Mouse (Mus musculus): ENCODE data around the gene Pgpep1. TPM values are rescaled to one million over a fixed set of nuclear protein-coding genes. Genes with fewer than 3 reads are reported as not detected.

Gene Pgpep1
- polyA plus RNA-seq, 1 experiment from 2014 or later, result 268 TPM

- Histone ChIP-seq H3K9me3 (ENCODE audit: control insufficient read depth, low read length) (no peaks in the 10 kb centered on the region), H3K4me3 (ENCODE audit: low read depth, low read length) (no peak overlapping the region), H3K27me3 (ENCODE audit: control insufficient read depth, insufficient read depth, low read length) (no peaks in the 10 kb centered on the region), H3K36me3 (ENCODE audit: control insufficient read depth, insufficient read depth, low read length) (no peaks in the 10 kb centered on the region), H3K4me2 (ENCODE audit: low read depth) (no peak overlapping the region), H3K4me1 (ENCODE audit: control insufficient read depth, insufficient read depth, low read length) (peaks cover 14% of the 10 kb centered on the region), H3K9ac (ENCODE audit: low read length) (no peak overlapping the region), H3K27ac (ENCODE audit: low read depth, low read length) (no peak overlapping the region)
- 6% methylated on average over 1 of the region's 1 CpGs for WGBS
- DNase-seq (ENCODE audit: low spot score) (no peak), ATAC-seq (ENCODE audit: insufficient read depth, low FRiP score, low TSS enrichment) (no peak)
Measured at GRCm38 (mm10) chr8:70613763-70614162, 46.4 kb downstream of the Pgpep1 start.

GRCm38 (mm10) chr8:70611849-70612248 lies 48.3 kb downstream of the Pgpep1 start:
- H3K27me3 ChIP-seq (ENCODE audit: control insufficient read depth, insufficient read depth, low read length), result no peaks in the 10 kb centered on the region
- H3K4me1 ChIP-seq (ENCODE audit: control insufficient read depth, insufficient read depth, low read length), result peaks cover 27% of the 10 kb centered on the region
- H3K27ac ChIP-seq (ENCODE audit: low read depth, low read length), result no peak overlapping the region
- DNase-seq (ENCODE audit: low spot score) (peak; percentile 90), ATAC-seq (ENCODE audit: insufficient read depth, low FRiP score, low TSS enrichment) (no peak)
- no peaks in the 10 kb centered on the region for H3K36me3 ChIP-seq (ENCODE audit: control insufficient read depth, insufficient read depth, low read length)
- peak overlapping the region; percentile 61 for H3K9ac ChIP-seq (ENCODE audit: low read length)
- H3K4me3 ChIP-seq (ENCODE audit: low read depth, low read length), result peak overlapping the region; percentile 43
- no peaks in the 10 kb centered on the region for H3K9me3 ChIP-seq (ENCODE audit: control insufficient read depth, low read length)
- under 1% methylated on average over 6 of the region's 6 CpGs for WGBS
- peak overlapping the region; percentile 95 for H3K4me2 ChIP-seq (ENCODE audit: low read depth)

GRCm38 (mm10) chr8:70610796-70611771 lies 49.1 kb downstream of the Pgpep1 start:
- H3K27ac ChIP-seq (ENCODE audit: low read depth, low read length), result peak overlapping the region; percentile 96; the same call in 1 of the 2 replicates
- DNase-seq (ENCODE audit: low spot score) (peak; percentile 86), ATAC-seq (ENCODE audit: insufficient read depth, low FRiP score, low TSS enrichment) (0 out of 2 replicates have a peak, but pooled peaks have one; percentile 8)
- no peaks in the 10 kb centered on the region for H3K36me3 ChIP-seq (ENCODE audit: control insufficient read depth, insufficient read depth, low read length)
- under 1% methylated on average over 54 of the region's 54 CpGs for WGBS
- peak overlapping the region; percentile 95 for H3K4me2 ChIP-seq (ENCODE audit: low read depth)
- H3K4me3 ChIP-seq (ENCODE audit: low read depth, low read length), result peak overlapping the region; percentile 43
- no peaks in the 10 kb centered on the region for H3K27me3 ChIP-seq (ENCODE audit: control insufficient read depth, insufficient read depth, low read length)
- H3K9me3 ChIP-seq (ENCODE audit: control insufficient read depth, low read length), result no peaks in the 10 kb centered on the region
- peak overlapping the region; percentile 61 for H3K9ac ChIP-seq (ENCODE audit: low read length)
- H3K4me1 ChIP-seq (ENCODE audit: control insufficient read depth, insufficient read depth, low read length), result peaks cover 28% of the 10 kb centered on the region

- Histone ChIP-seq H3K4me3 (ENCODE audit: low read depth, low read length) (peak overlapping the region; percentile 75), H3K4me2 (ENCODE audit: low read depth) (peak overlapping the region; percentile 95), H3K9ac (ENCODE audit: low read length) (peak overlapping the region; percentile 69), H3K4me1 (ENCODE audit: control insufficient read depth, insufficient read depth, low read length) (peaks cover 28% of the 10 kb centered on the region), H3K9me3 (ENCODE audit: control insufficient read depth, low read length) (no peaks in the 10 kb centered on the region), H3K36me3 (ENCODE audit: control insufficient read depth, insufficient read depth, low read length) (no peaks in the 10 kb centered on the region), H3K27me3 (ENCODE audit: control insufficient read depth, insufficient read depth, low read length) (no peaks in the 10 kb centered on the region), H3K27ac (ENCODE audit: low read depth, low read length) (peak overlapping the region; percentile 96)
- peak; percentile 89 for DNase-seq (ENCODE audit: low spot score)
- 2% methylated on average over 44 of the region's 45 CpGs for WGBS
- ATAC-seq (ENCODE audit: insufficient read depth, low FRiP score, low TSS enrichment), result peak; percentile 43
Measured at GRCm38 (mm10) chr8:70609849-70610795, 50.1 kb downstream of the Pgpep1 start.

- peak overlapping the region; percentile 69 for H3K9ac ChIP-seq (ENCODE audit: low read length)
- peaks cover 31% of the 10 kb centered on the region for H3K4me1 ChIP-seq (ENCODE audit: control insufficient read depth, insufficient read depth, low read length)
- no peaks in the 10 kb centered on the region for H3K36me3 ChIP-seq (ENCODE audit: control insufficient read depth, insufficient read depth, low read length)
- ATAC-seq (ENCODE audit: insufficient read depth, low FRiP score, low TSS enrichment) (peak; percentile 54), DNase-seq (ENCODE audit: low spot score) (peak; percentile 89)
- 1% methylated on average over 38 of the region's 39 CpGs for WGBS
- no peaks in the 10 kb centered on the region for H3K9me3 ChIP-seq (ENCODE audit: control insufficient read depth, low read length)
- H3K27me3 ChIP-seq (ENCODE audit: control insufficient read depth, insufficient read depth, low read length), result no peaks in the 10 kb centered on the region
- H3K4me3 ChIP-seq (ENCODE audit: low read depth, low read length), result peak overlapping the region; percentile 75
- peak overlapping the region; percentile 95 for H3K4me2 ChIP-seq (ENCODE audit: low read depth)
- H3K27ac ChIP-seq (ENCODE audit: low read depth, low read length), result peak overlapping the region; percentile 96
Measured at GRCm38 (mm10) chr8:70609368-70609848, 50.8 kb downstream of the Pgpep1 start.

GRCm38 (mm10) chr8:70608749-70609367 lies 51.3 kb downstream of the Pgpep1 start, which contains the start of gene Ssbp4:
Gene Ssbp4 (minus strand): TSS chr8:70608872.
- DNase-seq (ENCODE audit: low spot score), result no peak
- peak within 1 kb of the TSS; percentile 75 for H3K4me3 ChIP-seq (ENCODE audit: low read depth, low read length)
- 7% methylated on average over 26 of the region's 26 CpGs for WGBS
- H3K9me3 ChIP-seq (ENCODE audit: control insufficient read depth, low read length), result no peaks in the 10 kb centered on the region
- H3K27ac ChIP-seq (ENCODE audit: low read depth, low read length), result peak within 1 kb of the TSS; percentile 96
- no peaks in the 10 kb centered on the region for H3K36me3 ChIP-seq (ENCODE audit: control insufficient read depth, insufficient read depth, low read length)
- 0 out of 2 replicates have a peak, but pooled peaks have one; percentile 2 for ATAC-seq (ENCODE audit: insufficient read depth, low FRiP score, low TSS enrichment)
- no peaks in the 10 kb centered on the region for H3K27me3 ChIP-seq (ENCODE audit: control insufficient read depth, insufficient read depth, low read length)
- H3K9ac ChIP-seq (ENCODE audit: low read length), result peak within 1 kb of the TSS; percentile 76
- H3K4me2 ChIP-seq (ENCODE audit: low read depth), result peak within 1 kb of the TSS; percentile 95
- peaks cover 33% of the 10 kb centered on the region for H3K4me1 ChIP-seq (ENCODE audit: control insufficient read depth, insufficient read depth, low read length)

- peak overlapping the region; percentile 95 for H3K4me2 ChIP-seq (ENCODE audit: low read depth)
- ATAC-seq (ENCODE audit: insufficient read depth, low FRiP score, low TSS enrichment) (no peak), DNase-seq (ENCODE audit: low spot score) (peak; percentile 67)
- 3% methylated on average over 61 of the region's 84 CpGs for WGBS
- H3K4me1 ChIP-seq (ENCODE audit: control insufficient read depth, insufficient read depth, low read length), result peaks cover 33% of the 10 kb centered on the region
- H3K27me3 ChIP-seq (ENCODE audit: control insufficient read depth, insufficient read depth, low read length), result no peaks in the 10 kb centered on the region
- peak overlapping the region; percentile 76 for H3K9ac ChIP-seq (ENCODE audit: low read length)
- H3K36me3 ChIP-seq (ENCODE audit: control insufficient read depth, insufficient read depth, low read length), result no peaks in the 10 kb centered on the region
- H3K9me3 ChIP-seq (ENCODE audit: control insufficient read depth, low read length), result no peaks in the 10 kb centered on the region
- peak overlapping the region; percentile 75 for H3K4me3 ChIP-seq (ENCODE audit: low read depth, low read length)
- H3K27ac ChIP-seq (ENCODE audit: low read depth, low read length), result peak overlapping the region; percentile 96; the same call in 1 of the 2 replicates
Measured at GRCm38 (mm10) chr8:70607898-70608748, 52.1 kb downstream of the Pgpep1 start.
